24 mouse cellular contexts compared by ENCODE assay signal in genomic region chr17:79337494-79337893, GRCm38 (mm10).
"Had no signal": no experiment of that assay in that cellular context is flagged by ENCODE, and none has a peak within 500 bp of the region (broad histone marks: within the 10 kb centered on the region; RNA-seq: fewer than 3 reads in every experiment).

No protein-coding gene starts in this region.

- ATAC-seq: hindbrain, embryonic 16.5 days; inflammation-experienced regulatory T-cells, adult 6 months; intestine, embryonic 15.5 days; intestine, postnatal 0 days had no signal

- H3K4me2 ChIP-seq: heart, embryonic 12.5 days; heart, embryonic 15.5 days; hindbrain, embryonic 12.5 days; hindbrain, embryonic 14.5 days; intestine, embryonic 15.5 days; limb, embryonic 12.5 days; liver, embryonic 11.5 days; liver, embryonic 13.5 days had no signal

- H3K27me3 ChIP-seq: heart, embryonic 12.5 days; heart, embryonic 15.5 days; hindbrain, embryonic 12.5 days; intestine, embryonic 15.5 days; limb, embryonic 12.5 days; liver, embryonic 13.5 days had no signal

- H3K9me3 ChIP-seq: heart, embryonic 12.5 days; heart, embryonic 15.5 days; hindbrain, embryonic 10.5 days; hindbrain, embryonic 12.5 days; intestine, embryonic 15.5 days; limb, embryonic 10.5 days; limb, embryonic 12.5 days; liver, embryonic 13.5 days had no signal

- DNase-seq: gastrocnemius, postnatal 25 days; heart, postnatal 14 days; heart, postnatal 4 days; kidney, adult 18-20 months; kidney, adult 8-10 months; kidney, postnatal 10 days; kidney, postnatal 25 days; liver; liver, embryonic 13.5 days had no signal

- H3K9ac ChIP-seq: heart, embryonic 12.5 days; heart, embryonic 15.5 days; hindbrain, embryonic 12.5 days; hindbrain, embryonic 14.5 days; intestine, embryonic 15.5 days; limb, embryonic 12.5 days; liver, embryonic 13.5 days had no signal

- H3K36me3 ChIP-seq: intestine, embryonic 15.5 days had no signal

- H3K4me1 ChIP-seq: hindbrain, embryonic 12.5 days; intestine, embryonic 15.5 days had no signal

- H3K27ac ChIP-seq: heart, adult 2 months; heart, embryonic 15.5 days; hindbrain, embryonic 10.5 days; hindbrain, embryonic 12.5 days; hindbrain, embryonic 14.5 days; intestine, embryonic 15.5 days; layer of hippocampus, adult 2 months; left cerebral cortex, adult 2 months; limb, embryonic 10.5 days; limb, embryonic 12.5 days; liver, embryonic 13.5 days had no signal

- H3K4me3 ChIP-seq: heart, adult 2 months; heart, embryonic 12.5 days; heart, embryonic 15.5 days; hindbrain, embryonic 10.5 days; hindbrain, embryonic 12.5 days; intestine, embryonic 15.5 days; layer of hippocampus, adult 2 months; left cerebral cortex, adult 2 months; limb, embryonic 10.5 days; limb, embryonic 12.5 days; liver, embryonic 13.5 days had no signal
